In the genomic region with DNA sequence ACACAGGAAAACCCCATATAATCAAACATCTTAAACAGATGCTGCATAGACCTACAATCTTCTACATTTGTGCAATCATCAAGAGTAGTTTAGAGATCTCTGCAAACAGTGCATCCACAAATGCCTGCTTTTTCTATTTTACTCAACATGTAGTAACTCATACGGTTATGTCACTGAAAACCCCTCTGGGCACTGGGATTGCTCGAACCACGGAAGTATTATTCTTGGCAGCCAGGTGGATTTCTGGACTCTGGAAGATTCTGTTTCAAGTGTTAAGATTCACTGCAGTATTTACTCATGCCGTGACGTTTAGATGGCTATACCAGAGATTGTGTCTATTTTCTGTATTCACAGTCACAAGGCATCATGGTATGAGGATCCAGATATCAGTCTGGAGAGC, we compare ENCODE assay signal across 7 mouse cellular contexts.
DNase-seq lines count a peak whose midpoint lies in the region; ATAC-seq lines count a peak whose summit lies in the region.

No protein-coding gene starts in this region.

- peak overlapping the region; percentile 88 for H3K4me2 ChIP-seq in lung, embryonic 15.5 days
- peak overlapping the region; percentile 97 for H3K4me2 ChIP-seq in forebrain, embryonic 12.5 days
- peak overlapping the region; percentile 89 for H3K4me2 ChIP-seq in limb, embryonic 12.5 days
- peak overlapping the region; percentile 87 for H3K4me2 ChIP-seq in stomach, embryonic 16.5 days (ENCODE audit: low read depth, low read length)

- no peaks in the 10 kb centered on the region for H3K36me3 ChIP-seq in lung, embryonic 15.5 days
- H3K36me3 ChIP-seq in forebrain, embryonic 12.5 days (replicated peaks): no peaks in the 10 kb centered on the region
- H3K36me3 ChIP-seq in limb, embryonic 12.5 days: peaks cover 7% of the 10 kb centered on the region; the same call in 1 of the 2 replicates
- H3K36me3 ChIP-seq in stomach, embryonic 16.5 days (ENCODE audit: control insufficient read depth, insufficient read depth, low read length): no peaks in the 10 kb centered on the region

- no peaks in the 10 kb centered on the region for H3K27me3 ChIP-seq in lung, embryonic 15.5 days
- H3K27me3 ChIP-seq in forebrain, embryonic 12.5 days: peaks cover 13% of the 10 kb centered on the region
- H3K27me3 ChIP-seq in limb, embryonic 12.5 days: no peaks in the 10 kb centered on the region
- no peaks in the 10 kb centered on the region; the same call in 1 of the 2 replicates for H3K27me3 ChIP-seq in stomach, embryonic 16.5 days (ENCODE audit: control insufficient read depth, insufficient read depth, low read length)

- 32% methylated on average over 5 of the region's 5 CpGs for WGBS in lung, embryonic 15.5 days
- 75% methylated on average over 5 of the region's 5 CpGs for WGBS in forebrain, embryonic 12.5 days
- 44% methylated on average over 5 of the region's 5 CpGs for WGBS in limb, embryonic 12.5 days
- 38% methylated on average over 5 of the region's 5 CpGs for WGBS in stomach, embryonic 16.5 days

- peak overlapping the region; percentile 80 for H3K9ac ChIP-seq in lung, embryonic 15.5 days
- H3K9ac ChIP-seq in forebrain, embryonic 12.5 days: peak overlapping the region; percentile 83
- 0 out of 2 replicates have a peak overlapping the region, but pooled peaks have one; percentile 87 for H3K9ac ChIP-seq in limb, embryonic 12.5 days (replicated peaks)
- H3K9ac ChIP-seq in stomach, embryonic 16.5 days (ENCODE audit: low read length): peak overlapping the region; percentile 90

- no peak for ATAC-seq in lung, embryonic 15.5 days (ENCODE audit: borderline replicate concordance, extremely low read depth, low FRiP score, low TSS enrichment)
- ATAC-seq in forebrain, embryonic 12.5 days (ENCODE audit: low FRiP score): no peak
- ATAC-seq in limb, embryonic 12.5 days (ENCODE audit: insufficient number of reproducible peaks, insufficient read depth, low FRiP score, low TSS enrichment, low read depth): no peak
- ATAC-seq in stomach, embryonic 16.5 days (ENCODE audit: insufficient read depth, low FRiP score): no peak

- no peaks in the 10 kb centered on the region for H3K9me3 ChIP-seq in lung, embryonic 15.5 days
- no peaks in the 10 kb centered on the region for H3K9me3 ChIP-seq in forebrain, embryonic 12.5 days
- H3K9me3 ChIP-seq in limb, embryonic 12.5 days: no peaks in the 10 kb centered on the region
- H3K9me3 ChIP-seq in stomach, embryonic 16.5 days (replicated peaks; ENCODE audit: control insufficient read depth, low read length): no peaks in the 10 kb centered on the region

- H3K4me1 ChIP-seq in lung, embryonic 15.5 days: peaks cover 23% of the 10 kb centered on the region
- peaks cover 38% of the 10 kb centered on the region for H3K4me1 ChIP-seq in forebrain, embryonic 12.5 days
- H3K4me1 ChIP-seq in limb, embryonic 12.5 days (replicated peaks): peaks cover 29% of the 10 kb centered on the region
- H3K4me1 ChIP-seq in stomach, embryonic 16.5 days (ENCODE audit: control insufficient read depth, insufficient read depth, low read length): peaks cover 11% of the 10 kb centered on the region

- DNase-seq in lung, adult 18-20 months: no peak
- no peak for DNase-seq in left cerebral cortex, adult 18-20 months (ENCODE audit: low spot score in 2 of 2)
- no peak for DNase-seq in right cerebral cortex, adult 18-20 months

- peak overlapping the region; percentile 96; the same call in 1 of the 2 replicates for H3K27ac ChIP-seq in lung, embryonic 15.5 days
- H3K27ac ChIP-seq in forebrain, embryonic 12.5 days: peak overlapping the region; percentile 85
- peak overlapping the region; percentile 94; the same call in 1 of the 2 replicates for H3K27ac ChIP-seq in limb, embryonic 12.5 days
- H3K27ac ChIP-seq in stomach, embryonic 16.5 days (ENCODE audit: low read length): peak overlapping the region; percentile 96

- H3K4me3 ChIP-seq in lung, embryonic 15.5 days: peak overlapping the region; percentile 86
- H3K4me3 ChIP-seq in forebrain, embryonic 12.5 days (replicated peaks): peak overlapping the region; percentile 71
- peak overlapping the region; percentile 78 for H3K4me3 ChIP-seq in limb, embryonic 12.5 days (replicated peaks)
- H3K4me3 ChIP-seq in stomach, embryonic 16.5 days (replicated peaks; ENCODE audit: low read length): peak overlapping the region; percentile 79
